Mouse (Mus musculus) bone marrow macrophage, adult 2 months (primary cell): ENCODE results near the gene Sort1.

ENCODE experiments used
- CTCF ChIP-seq: IDR thresholded peaks from 2 replicates; pipeline ENCODE4 v1.5.1; 2012; ENCODE audit warnings: low read depth, mild to moderate bottlenecking, low read length, moderate library complexity
- POLR2A ChIP-seq: IDR thresholded peaks from 2 replicates; pipeline ENCODE4 v1.6.1; 2012; ENCODE audit warnings: mild to moderate bottlenecking, low read depth, low read length, borderline replicate concordance

DNA sequence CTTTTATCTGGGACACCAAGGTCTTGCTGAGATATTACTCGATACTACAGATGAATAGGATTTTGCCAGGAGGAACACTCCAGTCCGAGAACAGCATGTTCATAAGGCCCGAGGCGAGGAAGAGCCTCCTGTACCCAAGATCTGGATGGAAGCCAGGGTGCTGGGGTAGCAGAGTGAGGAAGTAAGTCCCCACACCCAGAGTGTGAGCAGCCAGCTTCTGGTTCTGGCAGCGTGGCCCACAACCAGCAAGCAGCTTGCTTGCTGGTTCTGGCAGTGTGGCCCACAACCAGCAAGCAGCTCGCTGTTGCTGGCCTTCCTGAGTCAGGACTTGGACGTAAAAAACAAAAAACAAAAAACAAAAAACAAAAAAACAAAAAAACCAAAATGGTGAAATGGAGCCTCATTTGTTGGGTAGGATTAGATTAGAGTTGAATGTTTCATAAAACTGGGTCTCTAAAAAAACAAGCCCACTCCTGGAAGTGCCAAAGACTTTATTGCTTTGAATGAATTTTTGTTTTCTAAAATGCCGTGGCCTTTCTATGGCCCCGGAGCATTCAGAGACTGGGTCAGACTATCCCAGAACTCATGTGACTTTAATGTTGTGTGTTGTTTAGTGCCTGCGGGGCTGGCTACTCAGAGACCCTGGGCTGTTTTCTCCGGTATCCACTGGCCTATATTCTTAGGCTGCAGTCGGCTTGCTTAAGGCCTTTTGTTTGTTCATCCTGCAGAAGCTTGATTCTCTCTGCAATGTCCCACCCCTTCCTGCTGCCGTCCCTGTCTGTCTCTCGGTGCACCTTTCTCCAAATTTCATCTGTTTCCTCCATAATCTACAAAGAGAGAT lies 11.7 kb downstream of the Sort1 start:
- TF ChIP-seq POLR2A (no peak), CTCF (no peak)
